Mouse (Mus musculus) inflammation-experienced regulatory T-cells, adult 6 months (primary cell): ENCODE measurements at regions not wholly inside any gene's neighbourhood (a gene's known extent, or its start where the extent isn't known, plus 50 kb on each side); places are given as distances from the start of the nearest gene placed in this dataset.
A peak's percentile ranks its signal among the peaks of the same experiment; 100 is the strongest.
"Not testable (repeated sequence)": the region's sequence is repeated elsewhere in the genome, so short reads cannot be mapped to it uniquely, and the experiment has no call there.

Experiments
- ATAC-seq: one replicate; pipeline ENCODE4 v1.8.0; 2017

GRCm38 (mm10) chr15:5658796-5659195 is 414.8 kb upstream of the Ptger4 start:
- ATAC-seq, result no peak

GRCm38 (mm10) chr15:5660819-5661218 is 416.8 kb upstream of the Ptger4 start:
- no peak for ATAC-seq

- ATAC-seq, result peak; percentile 88
These were observed 427.8 kb upstream of the Ptger4 start for GRCm38 (mm10) chr15:5671781-5672180.

GRCm38 (mm10) chr15:5676704-5677103 is 432.7 kb upstream of the Ptger4 start:
- ATAC-seq, result no peak

- ATAC-seq, result peak; percentile 66
These were observed 449.8 kb upstream of the Ptger4 start for GRCm38 (mm10) chr15:5693810-5694209.

GRCm38 (mm10) chr15:5695015-5695414 is 451.0 kb upstream of the Ptger4 start:
- ATAC-seq, result peak; percentile 86

- no peak for ATAC-seq
These were observed 464.5 kb upstream of the Ptger4 start for GRCm38 (mm10) chr15:5708454-5708853.

GRCm38 (mm10) chr15:5740658-5741057 is 496.7 kb upstream of the Ptger4 start:
- ATAC-seq, result peak; percentile 93

GRCm38 (mm10) chr15:5743893-5744292 is 499.9 kb upstream of the Ptger4 start:
- ATAC-seq, result no peak

GRCm38 (mm10) chr15:5758690-5759089 is 514.7 kb upstream of the Ptger4 start:
- peak; percentile 55 for ATAC-seq

GRCm38 (mm10) chr15:5762216-5762615 is 518.2 kb upstream of the Ptger4 start:
- ATAC-seq, result peak; percentile 51

- peak; percentile 70 for ATAC-seq
These were observed 522.5 kb upstream of the Dab2 start for GRCm38 (mm10) chr15:5777074-5777473.

- no peak for ATAC-seq
These were observed 499.7 kb upstream of the Dab2 start for GRCm38 (mm10) chr15:5799917-5800316.

GRCm38 (mm10) chr15:5811154-5811732 is 488.3 kb upstream of the Dab2 start:
- ATAC-seq, result no peak

- ATAC-seq, result no peak
These were observed 487.6 kb upstream of the Dab2 start for GRCm38 (mm10) chr15:5811958-5812357.

- no peak for ATAC-seq
These were observed 481.5 kb upstream of the Dab2 start for GRCm38 (mm10) chr15:5817901-5818576.

- ATAC-seq, result peak; percentile 56
These were observed 459.6 kb upstream of the Dab2 start for GRCm38 (mm10) chr15:5839963-5840362.

GRCm38 (mm10) chr15:5841369-5842149 is 458.0 kb upstream of the Dab2 start:
- not testable (repeated sequence) for ATAC-seq

- ATAC-seq, result peak; percentile 69
These were observed 453.0 kb upstream of the Dab2 start for GRCm38 (mm10) chr15:5846571-5846970.

- ATAC-seq, result no peak
These were observed 452.0 kb upstream of the Dab2 start for GRCm38 (mm10) chr15:5847413-5848100.

GRCm38 (mm10) chr15:5852523-5852922 is 447.1 kb upstream of the Dab2 start:
- no peak for ATAC-seq

GRCm38 (mm10) chr15:5869289-5869688 is 430.3 kb upstream of the Dab2 start:
- no peak for ATAC-seq

GRCm38 (mm10) chr15:5869866-5870265 is 429.7 kb upstream of the Dab2 start:
- ATAC-seq, result no peak
